Mouse (Mus musculus): ENCODE results near the gene Bhlhe23. TPM values are rescaled to one million over a fixed set of nuclear protein-coding genes. Genes with fewer than 3 reads are reported as not detected.

Gene Bhlhe23
- polyA plus RNA-seq, 1 experiment from 2014 or later: 5.0 TPM

DNA sequence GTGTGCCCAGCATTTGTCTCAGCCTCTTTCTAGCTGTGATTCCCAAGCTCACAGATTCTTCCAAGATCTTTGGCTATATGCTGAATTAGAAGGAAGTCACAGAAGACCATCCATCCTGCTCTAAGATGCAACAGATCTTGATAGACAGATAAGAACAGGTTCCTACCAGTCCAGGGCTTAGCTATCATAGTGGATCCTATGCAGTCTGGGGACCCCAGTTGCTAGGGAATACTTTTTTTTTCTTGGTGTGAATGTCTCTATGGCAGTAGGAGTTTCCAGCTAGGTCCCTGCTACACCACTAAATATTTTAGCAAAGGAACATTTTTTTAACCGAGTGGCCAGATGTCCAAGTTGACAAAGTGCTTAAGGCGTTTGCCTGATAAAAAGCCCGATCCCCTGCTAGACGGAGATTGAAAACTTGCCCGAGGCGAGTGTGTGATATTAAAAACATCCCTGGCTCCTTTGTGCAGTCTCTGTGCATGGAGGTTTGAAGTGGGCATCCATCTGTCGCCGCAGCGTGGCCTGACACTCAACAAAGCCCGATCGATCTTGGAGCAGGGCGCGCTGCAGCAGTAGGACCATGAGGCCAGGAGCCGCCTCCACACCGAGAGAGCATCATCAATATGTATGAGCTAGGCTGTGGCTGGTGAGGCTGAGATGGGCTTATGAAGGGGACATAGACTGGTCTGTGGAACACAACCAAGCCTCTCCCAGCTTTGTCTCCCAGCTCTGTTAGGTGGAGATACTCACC, 18.0 kb downstream of the Bhlhe23 start:
- H3K27ac ChIP-seq: peak overlapping the region; percentile 86
- no peak overlapping the region for H3K4me3 ChIP-seq
- no peaks in the 10 kb centered on the region for H3K36me3 ChIP-seq
- peak; percentile 73 for DNase-seq (ENCODE audit: low spot score)
- 37% methylated on average over 15 of the region's 15 CpGs for WGBS
- H3K27me3 ChIP-seq (ENCODE audit: insufficient read depth, poor library complexity, severe bottlenecking): no peaks in the 10 kb centered on the region
- no peaks in the 10 kb centered on the region for H3K9me3 ChIP-seq
- peaks cover 62% of the 10 kb centered on the region for H3K4me1 ChIP-seq (replicated peaks)

DNA sequence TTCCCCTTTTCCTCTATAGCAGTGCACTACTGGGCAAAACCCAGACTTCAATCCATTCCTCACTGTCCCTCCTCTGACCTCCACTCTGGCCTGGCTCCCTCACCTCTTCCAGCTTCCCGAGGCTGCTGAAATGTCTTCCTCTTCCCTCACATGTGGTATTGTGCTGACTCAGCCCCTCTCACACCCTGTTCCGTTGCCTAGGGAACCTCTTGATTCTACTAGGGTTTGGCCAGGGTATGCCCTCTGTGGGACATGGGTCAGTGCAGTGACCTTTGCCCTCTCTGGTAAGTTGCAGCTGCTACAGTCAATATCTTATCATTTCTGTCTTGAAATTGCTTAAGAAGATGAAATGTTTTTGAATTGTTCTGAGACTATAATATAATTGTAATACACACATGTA, 19.9 kb downstream of the Bhlhe23 start:
- 13% methylated on average over 2 of the region's 2 CpGs for WGBS
- H3K27me3 ChIP-seq (ENCODE audit: insufficient read depth, poor library complexity, severe bottlenecking): no peaks in the 10 kb centered on the region
- H3K4me3 ChIP-seq: no peak overlapping the region
- peak; percentile 46 for DNase-seq (ENCODE audit: low spot score)
- peak overlapping the region; percentile 53; the same call in 1 of the 2 replicates for H3K27ac ChIP-seq
- H3K9me3 ChIP-seq: no peaks in the 10 kb centered on the region
- H3K4me1 ChIP-seq (replicated peaks): peaks cover 50% of the 10 kb centered on the region
- no peaks in the 10 kb centered on the region for H3K36me3 ChIP-seq

DNA sequence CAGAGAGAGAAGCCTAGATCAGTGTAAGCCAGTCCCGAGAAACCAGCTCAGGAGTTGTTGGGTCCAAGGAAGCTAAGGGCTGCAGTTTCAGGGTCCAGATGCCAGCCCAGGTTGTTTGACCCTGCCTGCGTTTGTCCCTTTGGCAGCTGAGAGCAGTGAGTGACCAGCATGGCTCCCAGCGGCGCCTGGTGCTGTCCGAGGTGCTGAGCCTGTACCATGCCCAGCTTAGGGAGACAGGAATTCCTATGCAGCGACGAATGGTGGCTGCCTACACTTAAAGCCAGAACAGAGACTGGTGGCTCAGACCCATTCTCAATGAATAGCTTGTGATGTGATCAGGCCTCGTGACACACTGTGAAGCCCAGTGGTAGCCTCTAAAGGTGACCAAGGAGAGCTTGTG, 20.8 kb downstream of the Bhlhe23 start:
- Histone ChIP-seq H3K27ac (peak overlapping the region; percentile 53; the same call in 1 of the 2 replicates), H3K27me3 (ENCODE audit: insufficient read depth, poor library complexity, severe bottlenecking) (no peaks in the 10 kb centered on the region), H3K4me1 (replicated peaks) (peaks cover 47% of the 10 kb centered on the region), H3K36me3 (no peaks in the 10 kb centered on the region), H3K4me3 (no peak overlapping the region), H3K9me3 (no peaks in the 10 kb centered on the region)
- peak; percentile 76 for DNase-seq (ENCODE audit: low spot score)
- 3% methylated on average over 8 of the region's 8 CpGs for WGBS

DNA sequence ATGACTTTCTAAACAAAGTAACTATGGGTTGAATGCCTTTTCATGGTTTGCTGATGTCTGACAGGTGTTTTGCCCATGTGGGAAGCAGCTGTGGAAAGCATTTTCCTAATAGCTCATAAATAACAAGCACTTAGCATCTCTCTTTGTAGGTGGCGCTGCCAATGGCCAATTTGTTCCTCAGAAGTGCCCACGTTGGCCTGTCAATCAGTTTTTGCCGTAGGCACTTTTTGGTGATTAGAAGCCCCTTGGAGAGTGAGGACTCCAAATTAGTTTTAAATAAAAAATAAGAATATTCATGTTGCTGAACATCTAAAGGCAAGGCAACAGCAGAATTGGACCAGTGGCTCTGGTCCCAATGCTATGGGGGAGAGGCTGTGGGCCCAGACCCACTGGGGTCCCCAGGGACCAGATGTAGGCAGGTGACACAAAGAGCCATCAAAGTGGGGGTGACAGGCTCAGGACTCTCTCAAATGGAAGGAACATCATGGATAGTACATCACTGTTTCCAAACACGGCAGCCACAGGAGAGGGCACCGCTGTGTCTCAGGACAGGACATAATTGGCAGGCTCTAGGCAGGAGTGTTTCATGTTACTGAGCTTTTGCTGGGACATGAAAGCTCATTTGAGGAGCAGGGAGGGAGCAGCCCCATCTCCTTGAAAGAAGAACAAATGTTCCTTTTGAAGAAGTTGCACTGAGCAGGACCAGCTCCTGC, 21.6 kb downstream of the Bhlhe23 start:
- H3K27me3 ChIP-seq (ENCODE audit: insufficient read depth, poor library complexity, severe bottlenecking): no peaks in the 10 kb centered on the region
- 77% methylated on average over 5 of the region's 5 CpGs for WGBS
- peaks cover 47% of the 10 kb centered on the region for H3K4me1 ChIP-seq (replicated peaks)
- DNase-seq (ENCODE audit: low spot score): no peak
- no peaks in the 10 kb centered on the region for H3K36me3 ChIP-seq
- H3K27ac ChIP-seq: no peak overlapping the region
- H3K9me3 ChIP-seq: no peaks in the 10 kb centered on the region
- H3K4me3 ChIP-seq: no peak overlapping the region

DNA sequence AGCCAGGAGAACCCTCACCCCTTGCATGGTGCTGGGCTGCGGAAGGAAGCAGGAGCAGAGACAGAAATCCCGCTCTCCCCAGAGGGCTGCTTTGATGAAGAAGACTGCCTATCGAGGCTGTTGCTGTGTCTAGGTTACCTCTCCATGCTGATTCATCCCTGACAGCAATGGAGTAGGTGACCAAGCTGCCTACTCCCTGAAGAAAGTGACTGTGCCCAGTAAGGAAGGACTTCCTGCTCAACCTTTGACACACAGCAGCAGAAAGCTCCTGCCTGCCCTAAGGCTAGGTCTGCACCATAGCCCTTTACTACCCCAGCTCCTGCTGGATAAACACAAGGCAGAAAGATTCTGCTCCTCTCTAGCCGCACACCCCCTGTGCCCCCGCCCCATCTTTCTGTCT, 27.8 kb downstream of the Bhlhe23 start:
- Histone ChIP-seq H3K27ac (no peak overlapping the region), H3K4me3 (no peak overlapping the region), H3K36me3 (no peaks in the 10 kb centered on the region), H3K9me3 (no peaks in the 10 kb centered on the region), H3K27me3 (ENCODE audit: insufficient read depth, poor library complexity, severe bottlenecking) (no peaks in the 10 kb centered on the region), H3K4me1 (replicated peaks) (peaks cover 21% of the 10 kb centered on the region)
- 62% methylated on average over 5 of the region's 5 CpGs for WGBS
- DNase-seq (ENCODE audit: low spot score): no peak

DNA sequence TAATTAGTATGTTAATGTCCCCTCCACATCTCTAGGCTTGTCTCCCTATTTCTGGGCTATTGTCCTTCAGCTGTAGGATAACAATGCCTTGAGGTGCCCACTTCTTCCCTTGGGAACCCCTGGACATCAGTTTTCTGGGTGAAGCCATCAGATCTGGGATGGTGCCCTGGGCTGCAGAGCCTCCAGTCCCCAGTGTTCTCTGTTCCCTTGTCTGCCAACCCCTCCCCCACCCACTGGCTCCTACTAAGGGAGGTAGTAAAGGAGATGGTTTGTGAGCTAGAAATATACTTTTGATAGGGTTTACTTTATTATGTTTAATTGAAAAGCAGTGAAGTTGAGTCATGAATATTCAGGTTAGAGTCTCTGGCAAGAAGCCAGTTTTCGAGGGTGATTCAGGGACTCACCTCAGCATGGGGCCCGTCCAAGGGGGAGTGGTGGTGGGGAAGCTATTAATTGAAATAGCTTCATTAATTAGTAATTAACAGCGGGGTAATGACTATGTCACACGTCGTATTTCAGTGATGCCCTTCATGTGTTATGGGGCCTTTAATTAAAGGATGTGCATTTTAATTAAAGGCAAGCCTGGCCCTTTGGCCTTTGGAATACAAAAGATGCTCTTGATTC, 30.0 kb downstream of the Bhlhe23 start:
- no peaks in the 10 kb centered on the region for H3K9me3 ChIP-seq
- H3K36me3 ChIP-seq: no peaks in the 10 kb centered on the region
- H3K27ac ChIP-seq: no peak overlapping the region
- DNase-seq (ENCODE audit: low spot score): no peak
- H3K4me3 ChIP-seq: no peak overlapping the region
- WGBS: 37% methylated on average over 5 of the region's 5 CpGs
- H3K27me3 ChIP-seq (ENCODE audit: insufficient read depth, poor library complexity, severe bottlenecking): no peaks in the 10 kb centered on the region
- H3K4me1 ChIP-seq (replicated peaks): peaks cover 21% of the 10 kb centered on the region

DNA sequence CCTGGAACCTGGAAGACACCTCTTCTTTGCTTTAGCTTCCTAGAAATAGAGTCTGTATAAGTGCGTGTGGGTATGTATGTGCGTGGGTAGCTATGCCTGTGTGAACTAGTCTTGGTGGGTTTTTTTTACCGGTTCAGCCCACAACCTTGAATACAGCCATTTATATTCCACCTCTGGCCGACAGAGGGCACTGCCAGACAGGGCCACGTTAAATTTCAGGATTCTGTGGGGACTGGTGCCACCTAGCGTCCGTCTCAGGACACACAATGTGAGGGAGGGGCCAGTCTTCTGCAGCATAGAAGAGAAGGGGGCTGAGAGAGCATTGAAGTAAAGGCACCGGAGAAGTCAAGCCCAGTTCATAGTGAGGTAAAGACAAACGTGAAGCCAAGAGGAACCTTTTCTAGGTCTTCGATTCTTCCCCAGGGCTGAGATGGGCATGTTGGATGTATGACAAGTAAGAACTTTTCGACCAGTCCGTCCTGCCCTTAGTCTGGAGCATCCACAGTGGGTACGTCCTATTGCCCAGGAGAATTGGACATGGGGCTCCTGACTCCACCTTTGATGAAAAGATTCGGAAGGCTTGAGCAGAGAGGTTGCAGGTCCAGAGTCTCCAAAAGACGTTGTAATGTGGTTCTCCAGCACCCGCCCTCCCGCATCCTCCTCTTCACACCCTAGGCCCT, 31.3 kb downstream of the Bhlhe23 start:
- H3K4me3 ChIP-seq: no peak overlapping the region
- no peaks in the 10 kb centered on the region for H3K9me3 ChIP-seq
- 37% methylated on average over 17 of the region's 17 CpGs for WGBS
- H3K27me3 ChIP-seq (ENCODE audit: insufficient read depth, poor library complexity, severe bottlenecking): no peaks in the 10 kb centered on the region
- H3K27ac ChIP-seq: no peak overlapping the region
- peak; percentile 86 for DNase-seq (ENCODE audit: low spot score)
- H3K4me1 ChIP-seq (replicated peaks): peaks cover 21% of the 10 kb centered on the region
- H3K36me3 ChIP-seq: no peaks in the 10 kb centered on the region

DNA sequence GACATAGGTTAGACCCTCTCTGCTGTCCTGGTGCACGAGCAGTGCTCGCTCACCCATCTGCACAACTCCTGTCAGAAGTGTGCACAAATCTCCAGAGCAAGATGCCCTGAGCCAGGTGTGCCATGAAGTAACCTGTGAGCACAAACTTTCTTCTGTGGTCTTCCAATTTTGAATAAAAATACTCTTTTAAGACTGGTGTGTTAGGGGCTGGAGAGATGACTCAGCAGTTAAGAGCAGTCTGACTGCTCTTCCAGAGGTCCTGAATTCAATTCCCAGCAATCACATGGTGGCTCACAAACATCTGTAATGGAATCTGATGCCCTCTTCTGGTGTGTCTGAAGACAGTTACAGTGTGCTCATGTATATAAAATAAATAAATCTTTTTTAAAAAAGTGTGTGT, 33.4 kb downstream of the Bhlhe23 start:
- Histone ChIP-seq H3K4me1 (replicated peaks) (peaks cover 12% of the 10 kb centered on the region), H3K27ac (no peak overlapping the region), H3K27me3 (ENCODE audit: insufficient read depth, poor library complexity, severe bottlenecking) (no peaks in the 10 kb centered on the region), H3K36me3 (no peaks in the 10 kb centered on the region), H3K9me3 (no peaks in the 10 kb centered on the region), H3K4me3 (no peak overlapping the region)
- no peak for DNase-seq (ENCODE audit: low spot score)
- WGBS: 99% methylated on average over 2 of the region's 2 CpGs

DNA sequence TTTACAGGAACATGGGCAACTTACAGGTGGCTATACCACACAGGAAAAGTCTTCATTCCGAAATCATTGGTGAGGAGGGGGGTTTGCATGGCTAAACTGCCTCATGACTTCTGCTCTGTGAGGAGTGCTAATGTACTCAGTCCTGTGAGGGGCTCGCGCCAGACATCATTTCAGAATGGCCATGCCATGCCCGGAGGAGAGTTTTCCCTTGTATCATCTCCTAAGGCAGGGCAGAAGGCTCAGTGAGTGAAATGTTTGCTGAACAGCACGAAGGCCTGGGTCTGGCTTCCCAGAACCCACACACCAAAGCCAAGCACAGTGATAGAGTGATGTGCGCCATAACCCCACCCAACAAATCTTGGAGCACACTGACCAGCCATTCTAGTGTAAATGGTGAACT, 33.9 kb downstream of the Bhlhe23 start:
- WGBS: 90% methylated on average over 6 of the region's 6 CpGs
- no peak overlapping the region for H3K4me3 ChIP-seq
- H3K27me3 ChIP-seq (ENCODE audit: insufficient read depth, poor library complexity, severe bottlenecking): no peaks in the 10 kb centered on the region
- peaks cover 12% of the 10 kb centered on the region for H3K4me1 ChIP-seq (replicated peaks)
- no peaks in the 10 kb centered on the region for H3K36me3 ChIP-seq
- no peak overlapping the region for H3K27ac ChIP-seq
- no peaks in the 10 kb centered on the region for H3K9me3 ChIP-seq
- no peak for DNase-seq (ENCODE audit: low spot score)

DNA sequence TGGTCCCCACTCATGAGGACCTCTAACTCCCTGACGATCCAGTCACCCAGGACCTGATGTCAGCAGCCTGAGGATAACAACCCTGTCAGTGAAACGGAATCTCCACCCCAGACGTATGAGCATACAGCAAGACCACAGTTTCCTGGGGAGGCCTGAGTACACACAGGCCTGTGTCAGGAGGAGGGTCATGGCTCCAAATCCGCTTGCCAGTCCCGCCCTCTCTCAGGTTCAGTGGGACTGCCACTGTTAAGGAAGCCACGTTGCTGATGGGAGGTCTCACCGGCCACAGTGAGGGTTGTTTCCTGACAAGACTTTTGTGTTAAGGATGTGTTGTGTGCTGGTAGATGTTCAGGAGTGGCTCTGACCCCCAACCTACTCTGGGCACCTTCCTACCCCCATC, 35.3 kb downstream of the Bhlhe23 start:
- no peaks in the 10 kb centered on the region for H3K36me3 ChIP-seq
- H3K4me3 ChIP-seq: no peak overlapping the region
- no peaks in the 10 kb centered on the region for H3K27me3 ChIP-seq (ENCODE audit: insufficient read depth, poor library complexity, severe bottlenecking)
- no peak for DNase-seq (ENCODE audit: low spot score)
- H3K4me1 ChIP-seq (replicated peaks): peaks cover 3% of the 10 kb centered on the region
- H3K27ac ChIP-seq: no peak overlapping the region
- 80% methylated on average over 7 of the region's 7 CpGs for WGBS
- no peaks in the 10 kb centered on the region for H3K9me3 ChIP-seq

DNA sequence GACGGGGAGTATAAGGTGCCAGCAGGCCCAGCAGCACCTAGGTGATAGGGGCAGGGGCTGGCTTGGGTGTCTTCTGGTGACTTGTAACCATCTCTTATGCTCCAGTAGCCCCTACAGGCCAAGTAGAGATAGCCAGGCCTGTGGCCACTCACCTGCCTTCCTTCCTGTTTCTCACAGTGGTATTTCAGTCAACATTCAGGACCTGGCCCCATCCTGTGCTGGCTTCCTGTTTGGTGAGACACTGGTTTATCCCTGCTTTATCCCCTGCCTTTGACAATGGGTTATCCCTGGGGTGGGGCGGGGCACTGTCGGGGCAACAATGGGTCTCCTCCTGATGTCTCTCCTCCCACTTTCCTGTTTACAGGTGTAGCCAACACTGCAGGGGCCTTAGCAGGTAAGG, 36.4 kb downstream of the Bhlhe23 start:
- H3K9me3 ChIP-seq: no peaks in the 10 kb centered on the region
- H3K4me3 ChIP-seq: no peak overlapping the region
- 18% methylated on average over 3 of the region's 3 CpGs for WGBS
- no peak overlapping the region for H3K27ac ChIP-seq
- no peaks in the 10 kb centered on the region for H3K27me3 ChIP-seq (ENCODE audit: insufficient read depth, poor library complexity, severe bottlenecking)
- H3K4me1 ChIP-seq (replicated peaks): no peaks in the 10 kb centered on the region
- H3K36me3 ChIP-seq: no peaks in the 10 kb centered on the region
- DNase-seq (ENCODE audit: low spot score): no peak

DNA sequence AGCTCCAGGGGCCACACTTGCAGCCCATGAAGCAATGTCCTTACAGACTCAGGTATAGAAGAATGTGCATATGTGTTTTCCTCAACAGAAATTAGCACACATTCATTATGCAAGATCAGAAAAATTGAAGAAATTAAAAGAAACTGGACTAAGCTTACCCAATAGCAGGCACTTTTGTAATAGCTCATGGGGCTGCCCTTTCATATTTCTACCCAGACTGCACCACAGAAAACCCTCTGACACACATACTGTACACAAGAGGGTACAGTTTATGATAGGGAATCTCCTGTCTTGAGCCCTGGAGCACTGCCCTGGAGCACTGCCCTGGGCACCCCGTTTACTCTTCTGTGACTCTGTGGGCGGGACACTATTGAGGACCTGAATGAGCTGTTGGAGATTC, 38.7 kb downstream of the Bhlhe23 start:
- no peaks in the 10 kb centered on the region for H3K27me3 ChIP-seq (ENCODE audit: insufficient read depth, poor library complexity, severe bottlenecking)
- 78% methylated on average over 2 of the region's 2 CpGs for WGBS
- H3K4me3 ChIP-seq: no peak overlapping the region
- no peaks in the 10 kb centered on the region for H3K4me1 ChIP-seq (replicated peaks)
- no peaks in the 10 kb centered on the region for H3K9me3 ChIP-seq
- no peaks in the 10 kb centered on the region for H3K36me3 ChIP-seq
- no peak for DNase-seq (ENCODE audit: low spot score)
- H3K27ac ChIP-seq: no peak overlapping the region

DNA sequence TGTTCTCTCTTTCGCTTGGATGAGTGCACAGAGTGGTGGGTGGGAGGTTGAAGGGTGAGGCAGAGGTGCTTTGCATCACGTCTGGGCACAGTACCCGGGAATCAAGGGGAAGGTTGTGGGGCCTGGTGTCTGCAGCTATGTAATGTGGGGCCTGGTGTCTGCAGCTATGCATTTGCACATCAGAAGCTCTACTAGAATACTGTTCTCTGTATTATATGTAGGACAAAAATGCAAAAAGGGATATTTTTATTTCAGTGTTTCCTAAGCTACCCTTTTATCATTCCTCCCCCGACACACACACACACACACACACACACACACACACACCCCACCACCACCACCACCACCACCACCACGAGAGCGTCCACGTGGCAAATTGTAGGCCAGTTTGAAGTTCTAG, 41.5 kb downstream of the Bhlhe23 start:
- Histone ChIP-seq H3K4me3 (no peak overlapping the region), H3K9me3 (no peaks in the 10 kb centered on the region), H3K4me1 (replicated peaks) (no peaks in the 10 kb centered on the region), H3K36me3 (no peaks in the 10 kb centered on the region), H3K27me3 (ENCODE audit: insufficient read depth, poor library complexity, severe bottlenecking) (no peaks in the 10 kb centered on the region), H3K27ac (no peak overlapping the region)
- 80% methylated on average over 7 of the region's 7 CpGs for WGBS
- DNase-seq (ENCODE audit: low spot score): no peak
